ENCODE assay signal across 23 mouse cellular contexts in genomic region chr3:105142631-105143030, GRCm38 (mm10).
DNase-seq lines count a peak whose midpoint lies in the region; ATAC-seq lines count a peak whose summit lies in the region.
"Had no signal": no experiment of that assay in that cellular context is flagged by ENCODE, and none has a peak within 500 bp of the region (broad histone marks: within the 10 kb centered on the region; RNA-seq: fewer than 3 reads in every experiment).

No protein-coding gene starts in this region.

- no peak overlapping the region for H3K4me3 ChIP-seq in hindbrain, embryonic 16.5 days (ENCODE audit: low read length)
- H3K4me3 ChIP-seq in hindbrain, embryonic 10.5 days, result no peak overlapping the region
- no peak overlapping the region for H3K4me3 ChIP-seq in forebrain, embryonic 13.5 days
- no peak overlapping the region for H3K4me3 ChIP-seq in limb, embryonic 10.5 days
- H3K4me3 ChIP-seq: embryonic facial prominence, embryonic 12.5 days; erythroblast, embryonic 14.5 days; heart, embryonic 13.5 days; hindbrain, embryonic 12.5 days; kidney, embryonic 15.5 days; limb, embryonic 12.5 days; liver, embryonic 12.5 days; midbrain, embryonic 12.5 days; neural tube, embryonic 13.5 days had no signal

- no peak overlapping the region for H3K4me2 ChIP-seq in hindbrain, embryonic 16.5 days (ENCODE audit: low read length)
- no peak overlapping the region for H3K4me2 ChIP-seq in forebrain, embryonic 13.5 days
- H3K4me2 ChIP-seq: embryonic facial prominence, embryonic 12.5 days; heart, embryonic 13.5 days; hindbrain, embryonic 12.5 days; kidney, embryonic 15.5 days; limb, embryonic 12.5 days; liver, embryonic 12.5 days; lung, embryonic 14.5 days; midbrain, embryonic 12.5 days; neural tube, embryonic 13.5 days had no signal

- H3K4me1 ChIP-seq in hindbrain, embryonic 16.5 days (ENCODE audit: control insufficient read depth, insufficient read depth, low read depth, low read length), result no peaks in the 10 kb centered on the region
- 0 out of 2 replicates have a peak, but pooled peaks cover 5% of the 10 kb centered on the region for H3K4me1 ChIP-seq in hindbrain, embryonic 10.5 days (replicated peaks)
- no peaks in the 10 kb centered on the region; the same call in 1 of the 2 replicates for H3K4me1 ChIP-seq in forebrain, embryonic 13.5 days
- no peaks in the 10 kb centered on the region for H3K4me1 ChIP-seq in limb, embryonic 10.5 days
- H3K4me1 ChIP-seq: embryonic facial prominence, embryonic 12.5 days; heart, embryonic 13.5 days; hindbrain, embryonic 12.5 days; kidney, embryonic 15.5 days; limb, embryonic 12.5 days; liver, embryonic 12.5 days; midbrain, embryonic 12.5 days; neural tube, embryonic 13.5 days had no signal

- ATAC-seq in hindbrain, embryonic 16.5 days, result 0 out of 2 replicates have a peak, but pooled peaks have one; percentile 42
- no peak for ATAC-seq in forebrain, embryonic 13.5 days
- ATAC-seq: forebrain, embryonic 14.5 days; liver, embryonic 12.5 days had no signal

- no peaks in the 10 kb centered on the region for H3K36me3 ChIP-seq in hindbrain, embryonic 16.5 days (ENCODE audit: control insufficient read depth, insufficient read depth, low read length)
- H3K36me3 ChIP-seq in hindbrain, embryonic 10.5 days, result no peaks in the 10 kb centered on the region
- no peaks in the 10 kb centered on the region for H3K36me3 ChIP-seq in forebrain, embryonic 13.5 days (ENCODE audit: poor library complexity, severe bottlenecking)
- no peaks in the 10 kb centered on the region for H3K36me3 ChIP-seq in limb, embryonic 10.5 days
- H3K36me3 ChIP-seq: embryonic facial prominence, embryonic 12.5 days; heart, embryonic 13.5 days; hindbrain, embryonic 12.5 days; kidney, embryonic 15.5 days; limb, embryonic 12.5 days; liver, embryonic 12.5 days; midbrain, embryonic 12.5 days; neural tube, embryonic 13.5 days had no signal

- H3K9ac ChIP-seq in hindbrain, embryonic 16.5 days (ENCODE audit: low read depth, low read length), result no peak overlapping the region
- no peak overlapping the region for H3K9ac ChIP-seq in forebrain, embryonic 13.5 days
- H3K9ac ChIP-seq: embryonic facial prominence, embryonic 12.5 days; heart, embryonic 13.5 days; hindbrain, embryonic 12.5 days; kidney, embryonic 15.5 days; limb, embryonic 12.5 days; liver, embryonic 12.5 days; lung, embryonic 14.5 days; midbrain, embryonic 12.5 days; neural tube, embryonic 13.5 days had no signal

- H3K27ac ChIP-seq in hindbrain, embryonic 16.5 days (ENCODE audit: low read depth, low read length), result no peak overlapping the region
- H3K27ac ChIP-seq in hindbrain, embryonic 10.5 days, result no peak overlapping the region
- no peak overlapping the region for H3K27ac ChIP-seq in forebrain, embryonic 13.5 days
- no peak overlapping the region for H3K27ac ChIP-seq in limb, embryonic 10.5 days
- H3K27ac ChIP-seq: embryonic facial prominence, embryonic 12.5 days; heart, embryonic 13.5 days; hindbrain, embryonic 12.5 days; kidney, embryonic 15.5 days; limb, embryonic 12.5 days; liver, embryonic 12.5 days; midbrain, embryonic 12.5 days; neural tube, embryonic 13.5 days had no signal

- H3K9me3 ChIP-seq in hindbrain, embryonic 16.5 days (ENCODE audit: control insufficient read depth, low read length), result no peaks in the 10 kb centered on the region
- H3K9me3 ChIP-seq in hindbrain, embryonic 10.5 days, result no peaks in the 10 kb centered on the region
- no peaks in the 10 kb centered on the region for H3K9me3 ChIP-seq in forebrain, embryonic 13.5 days (replicated peaks)
- no peaks in the 10 kb centered on the region for H3K9me3 ChIP-seq in limb, embryonic 10.5 days (replicated peaks)
- H3K9me3 ChIP-seq: embryonic facial prominence, embryonic 12.5 days; heart, embryonic 13.5 days; hindbrain, embryonic 12.5 days; kidney, embryonic 15.5 days; limb, embryonic 12.5 days; liver, embryonic 12.5 days; midbrain, embryonic 12.5 days; neural tube, embryonic 13.5 days had no signal

- peak; percentile 9 to 58 for DNase-seq in adrenal gland, adult (ENCODE audit: inconsistent age in 2 of 2, low spot score in 1 of 2)
- DNase-seq in adrenal gland, postnatal 4 days (ENCODE audit: low spot score in 2 of 2), result no peak
- DNase-seq in hindbrain, embryonic 10.5 days (ENCODE audit: low spot score), result no peak
- peak; percentile 29 for DNase-seq in adipocyte (ENCODE audit: low spot score)
- DNase-seq in skeletal muscle tissue, adult 2 months (ENCODE audit: low read depth, low spot score), result peak; percentile 54
- no peak for DNase-seq in limb, embryonic 10.5 days (ENCODE audit: low spot score)
- DNase-seq: cerebellum, adult 9-10 months; gastrocnemius, postnatal 25 days; lung, embryonic 14.5 days; spleen, adult 18-20 months; thymus, adult 2 months had no signal

- no peaks in the 10 kb centered on the region for H3K27me3 ChIP-seq in hindbrain, embryonic 16.5 days (replicated peaks; ENCODE audit: control insufficient read depth, insufficient read depth, low read length)
- no peaks in the 10 kb centered on the region for H3K27me3 ChIP-seq in hindbrain, embryonic 10.5 days (ENCODE audit: insufficient read depth, poor library complexity, severe bottlenecking)
- H3K27me3 ChIP-seq in forebrain, embryonic 13.5 days, result no peaks in the 10 kb centered on the region
- no peaks in the 10 kb centered on the region for H3K27me3 ChIP-seq in limb, embryonic 10.5 days (ENCODE audit: low read depth, poor library complexity, severe bottlenecking)
- H3K27me3 ChIP-seq: embryonic facial prominence, embryonic 12.5 days; heart, embryonic 13.5 days; hindbrain, embryonic 12.5 days; kidney, embryonic 15.5 days; limb, embryonic 12.5 days; liver, embryonic 12.5 days; midbrain, embryonic 12.5 days; neural tube, embryonic 13.5 days had no signal

Comparison
In these comparisons a context has a peak if more than half of its experiments do, and no peak if none do; other contexts are left out.
1. DNase-seq: peak in adrenal gland, adult (2 of 2), adipocyte (single experiment) and skeletal muscle tissue, adult 2 months (single experiment); none in adrenal gland, postnatal 4 days (0 of 2), hindbrain, embryonic 10.5 days (single experiment) and limb, embryonic 10.5 days (single experiment).